Mouse (Mus musculus) 3T3-L1 (cell line): ENCODE measurements around the gene Gm17606.

ENCODE experiments used
- DNase-seq: peaks from one replicate; pipeline ENCODE4 v3.0.0-alpha.2; 2015; ENCODE audit warnings: low read depth, low spot score

Gene Gm17606

DNA sequence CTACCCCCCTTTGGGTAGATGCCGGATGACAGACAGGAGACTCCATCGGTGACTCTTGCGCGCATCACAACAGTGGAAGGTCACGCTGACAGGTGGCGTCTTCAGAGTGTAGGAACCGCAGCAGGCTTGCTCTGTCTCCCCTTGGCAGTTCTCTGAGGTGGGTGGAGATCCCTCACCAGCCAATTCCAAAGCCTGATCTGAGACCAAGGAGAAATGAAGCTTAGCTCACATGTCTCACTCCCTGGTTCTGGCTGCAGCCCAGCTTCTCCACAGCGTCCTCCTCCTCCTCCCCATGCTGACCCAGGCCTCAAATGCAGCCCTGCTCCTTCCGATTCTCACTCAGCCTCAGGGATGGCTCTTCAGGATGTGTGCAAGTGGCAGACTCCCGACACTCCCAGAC, 15.8 kb upstream of the Gm17606 start:
- no peak for DNase-seq

DNA sequence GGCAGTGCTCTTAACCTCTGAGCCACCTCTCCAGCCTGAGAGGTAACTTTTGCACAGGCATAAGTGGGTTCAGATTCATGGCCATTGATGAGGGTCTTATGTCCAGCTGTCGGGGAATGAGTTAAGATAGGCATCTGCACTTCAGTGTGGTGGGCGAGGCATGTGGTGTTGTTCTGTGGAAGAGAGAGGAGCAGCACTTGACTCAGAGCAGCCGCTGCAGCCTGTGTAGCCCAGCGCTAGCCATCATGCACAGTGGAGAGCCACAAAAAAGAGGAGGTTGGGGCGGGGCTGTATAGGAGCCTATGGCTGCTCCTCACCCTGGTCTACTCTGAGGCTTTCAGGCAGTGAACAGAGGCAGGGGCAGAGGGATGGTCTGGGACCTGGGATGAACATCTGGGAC, 12.6 kb upstream of the Gm17606 start:
- DNase-seq, result no peak

DNA sequence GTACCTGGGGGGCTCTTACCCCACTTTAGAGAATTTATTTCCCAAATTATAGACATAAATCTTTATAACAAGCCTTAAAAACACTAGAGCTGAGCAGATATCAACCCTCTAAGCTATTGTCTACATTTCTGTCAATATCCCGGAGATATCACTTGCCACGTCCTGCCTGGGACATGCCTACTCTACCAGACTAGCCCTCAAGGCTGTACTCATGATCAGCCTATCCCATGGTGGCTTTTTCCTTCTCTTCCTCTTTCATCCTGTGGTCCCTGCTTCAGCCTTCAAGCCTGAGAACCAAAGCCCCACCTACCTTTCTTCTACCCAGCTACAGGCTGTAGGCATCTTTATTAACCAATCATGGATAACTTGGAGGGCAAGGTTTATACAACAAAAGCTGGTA, 11.0 kb upstream of the Gm17606 start:
- no peak for DNase-seq

DNA sequence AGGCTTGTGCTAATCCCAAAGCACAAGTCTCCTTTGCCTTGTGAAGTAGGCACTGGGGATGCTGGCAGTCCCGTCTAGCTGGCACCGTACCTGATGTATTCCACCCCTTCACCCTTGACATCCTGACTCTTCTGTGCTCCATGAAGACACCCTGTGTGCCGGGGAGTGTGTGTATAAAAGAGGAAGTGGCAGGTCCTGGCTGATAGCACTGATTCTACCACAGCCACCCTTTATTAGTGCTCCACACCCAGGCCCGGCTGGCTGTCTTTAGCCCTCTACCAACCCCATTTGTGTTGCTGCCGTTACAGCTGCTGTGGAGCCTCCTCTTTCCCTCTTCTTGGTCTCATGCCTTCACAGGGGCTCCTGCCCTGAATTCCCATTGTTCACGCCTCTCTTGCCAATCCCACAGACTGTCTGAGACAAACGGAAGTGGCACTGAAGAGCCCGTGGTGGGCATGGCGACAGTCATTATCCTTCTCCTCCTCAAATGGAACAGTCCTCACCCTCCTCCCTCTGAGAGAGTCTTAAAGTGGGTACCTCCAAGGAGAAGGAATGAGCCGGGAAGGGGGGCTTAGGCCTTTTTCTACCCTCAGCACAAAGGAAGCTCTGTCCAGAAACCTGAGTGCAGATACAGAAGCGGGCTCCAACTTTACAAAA, 10.0 kb upstream of the Gm17606 start:
- DNase-seq, result no peak

DNA sequence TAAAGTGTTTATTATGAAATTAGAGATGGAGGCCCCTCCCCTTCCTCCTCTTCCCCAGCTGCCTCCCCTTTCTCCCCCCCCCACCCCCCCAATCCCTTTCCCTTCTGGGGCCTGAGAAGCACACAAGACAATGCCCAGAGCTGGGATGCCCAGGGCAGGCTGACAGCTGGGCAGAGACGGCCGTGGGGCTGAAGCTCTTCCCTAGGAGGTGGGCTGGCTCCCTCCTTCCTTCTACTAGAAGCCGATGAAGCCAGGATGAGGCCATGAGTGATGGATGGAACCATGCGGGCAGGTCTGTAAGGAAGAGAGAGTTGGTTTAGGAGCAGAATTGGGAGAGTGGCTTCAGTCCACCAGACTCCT, 9.5 kb upstream of the Gm17606 start:
- DNase-seq, result no peak

DNA sequence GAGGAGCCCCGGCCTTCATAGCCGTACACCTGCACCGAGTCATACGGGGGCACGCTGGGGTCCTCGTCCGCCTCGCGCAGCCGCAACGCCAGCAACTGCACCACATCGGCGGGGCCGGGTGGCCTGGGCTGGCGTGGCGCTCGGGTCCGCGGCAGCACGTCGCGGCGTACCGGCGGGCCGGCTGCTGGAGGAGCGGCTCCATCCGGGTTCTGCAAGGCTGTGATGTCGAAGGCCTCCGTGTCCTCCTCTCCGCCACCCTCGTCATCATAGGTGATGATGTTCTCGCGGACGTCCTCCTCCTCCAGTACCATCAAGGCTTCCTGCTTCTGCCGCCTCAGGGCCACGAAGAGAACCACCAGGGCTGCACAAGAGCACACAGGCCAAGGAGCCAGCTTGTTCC, 8.5 kb upstream of the Gm17606 start:
- DNase-seq, result no peak

DNA sequence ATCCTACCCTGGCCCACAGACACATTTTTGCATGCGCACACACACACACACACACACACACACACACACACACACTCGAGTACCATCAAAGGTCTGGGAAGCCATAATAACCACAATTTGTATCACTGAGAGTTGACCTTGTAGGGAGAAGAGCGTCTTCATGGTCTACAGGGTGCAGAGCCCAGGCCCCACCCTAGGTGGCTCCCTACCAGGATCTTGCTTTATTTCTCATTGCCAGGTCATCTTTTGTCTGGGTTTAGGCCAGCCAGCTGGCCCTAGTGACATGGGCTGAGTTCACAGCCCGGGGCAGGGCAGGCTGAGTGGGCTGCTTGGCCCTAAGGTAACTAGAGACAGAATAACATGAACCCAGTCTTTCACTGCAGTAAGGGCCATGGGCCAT, 6.6 kb upstream of the Gm17606 start:
- DNase-seq, result peak; percentile 45

DNA sequence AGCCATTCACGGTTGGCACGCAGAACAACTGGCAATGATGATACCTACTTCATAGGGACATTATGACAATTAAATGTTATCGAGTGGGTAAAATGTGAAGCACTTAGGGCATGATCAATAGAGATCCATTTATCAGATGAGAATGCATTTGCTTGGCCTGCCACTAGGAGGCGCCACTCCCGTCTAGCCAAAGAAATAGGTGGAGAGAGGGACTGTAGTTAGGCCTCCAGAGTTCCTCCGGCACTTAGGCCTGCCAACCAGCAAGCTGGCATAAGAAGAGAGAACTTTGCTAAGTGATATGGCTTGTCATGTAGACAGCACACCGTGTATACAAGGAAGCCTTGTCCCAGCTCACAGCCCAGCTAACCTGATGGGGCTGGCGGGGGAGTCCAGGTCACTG, 3.8 kb upstream of the Gm17606 start:
- peak; percentile 36 for DNase-seq

DNA sequence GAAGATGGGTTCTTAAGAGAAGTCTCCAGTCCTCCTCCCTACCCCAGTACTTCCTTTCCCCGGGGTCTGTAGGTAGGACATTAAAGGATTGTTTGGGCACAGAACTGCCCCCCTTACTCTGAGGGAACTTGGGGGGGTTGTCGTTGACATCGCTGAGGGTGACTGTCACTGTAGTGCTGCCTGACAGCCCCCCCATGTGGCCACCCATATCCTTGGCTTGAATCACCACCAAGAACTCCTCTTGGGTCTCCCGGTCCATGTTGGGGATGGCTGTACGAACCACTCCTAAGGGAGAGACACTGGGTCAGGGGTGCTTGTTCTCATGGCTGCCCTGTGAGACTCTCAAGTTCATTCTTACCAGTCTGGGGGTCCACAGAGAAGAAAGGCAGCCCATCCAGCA, 2.5 kb upstream of the Gm17606 start:
- no peak for DNase-seq

DNA sequence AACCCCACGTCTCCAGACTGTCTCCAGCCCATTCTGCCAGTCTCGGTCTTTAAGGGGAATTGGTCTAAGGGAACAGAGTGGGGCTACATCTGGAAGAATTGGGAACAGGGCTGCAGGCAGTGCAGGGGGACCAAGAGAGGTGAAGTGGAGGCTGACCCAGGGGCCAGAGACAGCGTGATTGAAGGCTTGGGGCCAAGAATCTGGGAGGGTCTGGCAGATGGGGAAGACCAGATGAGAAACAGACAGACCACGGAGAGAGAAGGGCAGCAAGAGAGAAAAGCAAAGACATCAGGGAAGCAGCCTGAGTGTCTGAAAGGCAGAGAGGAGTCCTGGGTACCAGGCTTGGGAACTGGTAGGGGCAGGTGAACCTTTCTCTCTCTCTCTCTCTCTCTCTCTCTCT, 631 bp upstream of the Gm17606 start:
- DNase-seq, result no peak

DNA sequence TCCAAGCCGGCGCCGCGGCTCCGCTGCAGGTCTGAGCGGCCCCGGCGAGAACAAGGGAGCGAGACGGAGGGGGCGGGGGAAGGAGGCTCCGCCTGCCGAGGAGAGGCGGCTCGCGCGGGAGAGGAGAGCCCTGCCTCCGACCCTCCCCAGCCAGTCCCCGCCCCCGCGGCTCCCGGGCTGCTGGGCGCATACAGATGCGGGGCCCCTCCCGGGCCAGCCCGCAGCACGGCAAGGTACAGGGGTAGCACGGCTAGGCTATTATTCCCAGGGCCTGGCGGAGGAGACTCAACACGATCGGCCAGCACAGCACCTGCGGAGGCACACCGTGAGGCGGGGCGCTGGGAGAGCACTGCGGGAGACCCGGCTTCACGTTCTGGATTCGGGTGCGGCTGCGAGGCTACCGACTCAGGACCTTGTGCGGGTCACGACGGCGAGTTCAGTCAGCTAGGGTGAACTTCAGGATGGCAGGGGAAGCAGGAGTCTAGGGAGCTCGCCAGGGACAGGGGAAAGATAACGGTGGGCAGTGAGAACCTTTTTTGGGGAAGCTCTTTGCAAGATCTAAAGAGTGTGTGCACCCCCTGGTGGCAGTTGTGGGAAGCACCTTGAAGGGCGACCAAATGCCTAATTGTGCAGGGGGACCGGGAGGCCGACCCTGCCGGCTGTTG, 685 bp downstream of the Gm17606 start, which contains the start of gene Cdh24:
TSS of gene Cdh24 (minus strand) at position 60 of the 665 bp plus-strand sequence.
- peak; percentile 81 for DNase-seq

DNA sequence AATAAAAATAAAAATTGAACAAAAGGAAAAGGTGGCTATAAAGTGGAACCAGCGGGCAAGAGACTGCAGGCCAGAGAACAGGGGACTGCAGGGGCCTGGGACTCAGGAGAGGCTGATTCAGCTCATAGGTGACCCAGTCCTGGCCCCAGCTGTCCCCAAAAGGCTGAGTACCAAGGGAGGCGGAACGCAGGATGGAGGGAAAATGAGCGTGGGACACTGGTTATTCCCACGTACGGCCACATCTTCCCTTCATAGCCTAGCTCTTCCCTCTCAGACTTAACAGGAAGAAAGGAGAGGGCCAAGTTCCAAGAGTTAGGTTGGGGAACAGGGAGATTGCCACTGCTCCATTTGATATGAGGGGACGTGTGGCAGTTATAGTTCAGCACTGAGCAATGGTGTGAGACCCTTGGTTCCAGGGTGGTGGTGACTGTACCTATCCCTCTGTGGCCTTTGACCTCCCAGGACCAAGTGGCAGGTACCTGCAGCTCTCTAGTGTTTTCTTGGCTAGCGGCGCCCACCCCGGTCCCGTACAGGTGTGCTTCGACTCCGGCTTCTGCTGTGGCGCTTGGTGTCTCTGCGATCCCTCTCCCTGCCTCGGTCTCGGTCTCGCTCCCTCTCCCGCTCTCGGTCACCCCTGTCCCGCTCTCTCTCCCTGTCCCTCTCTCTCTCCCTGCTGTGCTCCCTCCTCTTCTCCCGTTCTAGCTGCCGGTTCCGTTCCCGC, 1.6 kb downstream of the Gm17606 start:
- no peak for DNase-seq

DNA sequence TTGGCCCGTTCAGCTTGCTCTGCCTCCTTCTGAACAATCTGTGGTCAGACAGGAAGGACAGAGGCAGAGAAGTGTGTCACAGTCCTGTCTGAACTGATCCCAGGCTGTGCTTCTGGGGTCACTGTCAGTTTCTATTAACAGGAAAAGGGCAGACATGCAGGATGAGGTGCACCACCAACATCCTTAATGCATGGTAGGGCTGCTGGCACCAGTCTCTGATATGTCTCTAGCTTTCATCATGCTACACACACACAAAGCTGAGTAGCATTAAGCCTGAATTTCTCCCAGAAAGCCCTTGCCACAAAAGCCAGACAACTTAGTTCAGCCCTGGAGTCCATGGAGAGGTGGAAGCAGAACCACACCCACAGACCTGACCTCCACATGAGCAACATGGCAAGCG, 2.3 kb downstream of the Gm17606 start:
- DNase-seq, result peak; percentile 47

DNA sequence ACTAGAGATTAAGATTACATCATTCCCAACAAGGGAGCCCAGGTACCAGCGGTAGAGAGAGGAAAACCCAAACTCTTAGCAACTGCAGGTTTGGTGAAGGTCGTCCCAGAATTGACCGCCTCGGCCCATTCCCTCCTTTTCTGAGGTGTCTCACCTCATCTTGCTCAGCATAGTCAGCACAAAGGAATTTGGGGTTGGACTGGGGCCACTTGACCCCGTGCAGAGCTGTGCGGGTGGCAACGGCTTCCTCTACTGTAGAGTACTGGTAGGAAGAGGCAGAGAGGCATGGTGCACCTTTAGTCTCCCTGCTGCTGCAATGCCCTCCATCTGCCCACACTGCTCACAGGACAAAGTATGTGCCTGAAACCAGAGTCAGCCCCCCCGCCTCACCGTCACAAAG, 3.5 kb downstream of the Gm17606 start:
- no peak for DNase-seq

DNA sequence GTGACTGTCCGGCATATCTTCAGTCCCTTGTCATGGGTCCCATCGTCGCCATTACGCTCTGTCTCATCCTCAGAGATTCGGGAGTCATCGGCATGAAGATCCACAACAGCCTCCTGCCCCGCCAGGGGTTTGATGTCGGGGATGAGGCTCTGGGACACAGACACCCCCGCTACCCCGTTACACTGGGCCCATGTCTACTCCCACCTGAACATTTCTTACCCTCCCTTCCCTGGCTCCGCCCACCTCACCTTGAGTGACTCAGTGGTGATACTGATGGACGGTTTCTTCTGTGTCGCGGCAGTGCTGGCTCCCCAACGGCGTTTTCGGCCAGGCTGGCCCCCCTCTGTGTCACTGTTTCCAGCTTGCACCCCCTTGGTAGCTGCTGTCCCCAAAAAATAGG, 5.7 kb downstream of the Gm17606 start:
- DNase-seq, result no peak

DNA sequence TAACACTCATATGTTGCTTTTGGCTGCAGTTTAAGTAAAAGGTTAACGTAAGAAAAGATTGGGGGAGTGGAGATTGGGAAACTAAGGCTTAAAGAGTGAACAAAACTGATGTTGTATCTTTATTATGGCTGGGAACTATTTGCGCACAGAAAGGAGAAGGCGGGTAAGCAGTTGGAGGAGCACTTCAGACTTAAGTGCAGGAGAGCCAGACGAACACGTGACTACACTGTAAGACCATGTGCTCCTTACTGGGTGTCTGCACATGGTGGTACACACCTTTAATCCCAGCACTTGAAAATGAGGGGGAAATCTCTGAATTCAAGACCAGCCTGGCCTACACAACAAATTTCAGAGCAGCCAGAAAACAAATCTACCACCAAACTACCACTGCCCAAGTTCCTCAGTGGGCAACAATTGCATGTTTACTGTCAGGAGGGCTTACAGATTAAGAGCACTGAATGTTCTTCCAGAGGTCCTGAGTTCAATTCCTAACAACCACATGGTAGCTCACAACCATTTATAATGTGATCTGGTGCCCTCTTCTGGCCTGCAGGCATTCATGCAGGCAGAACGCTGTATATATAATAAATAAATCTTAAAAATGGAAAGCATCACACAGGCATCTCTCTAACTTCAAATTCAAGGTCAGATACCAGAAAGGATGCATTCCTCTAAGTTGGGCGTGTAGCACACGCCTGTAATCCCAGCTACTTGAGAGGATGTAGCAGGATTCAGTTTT, 6.3 kb downstream of the Gm17606 start:
- no peak for DNase-seq

DNA sequence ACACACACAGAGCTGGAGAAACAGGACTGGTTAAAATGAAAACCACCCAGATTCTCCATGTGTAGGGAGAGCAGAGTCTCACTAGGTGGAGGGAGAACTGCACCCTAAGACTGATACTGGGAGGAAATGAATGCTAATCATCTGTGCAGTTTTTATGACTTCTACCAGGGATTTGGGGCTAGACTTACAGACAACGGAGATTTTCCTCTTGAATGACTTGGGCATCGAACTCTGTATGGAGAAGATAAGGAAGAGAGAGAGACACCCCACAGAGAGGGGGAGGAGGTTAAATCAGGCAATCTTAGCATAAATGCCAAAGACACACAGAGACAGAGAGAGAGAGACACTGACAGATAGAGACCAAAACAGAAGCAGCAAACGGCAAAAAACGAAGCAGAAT, 7.1 kb downstream of the Gm17606 start:
- DNase-seq, result no peak

DNA sequence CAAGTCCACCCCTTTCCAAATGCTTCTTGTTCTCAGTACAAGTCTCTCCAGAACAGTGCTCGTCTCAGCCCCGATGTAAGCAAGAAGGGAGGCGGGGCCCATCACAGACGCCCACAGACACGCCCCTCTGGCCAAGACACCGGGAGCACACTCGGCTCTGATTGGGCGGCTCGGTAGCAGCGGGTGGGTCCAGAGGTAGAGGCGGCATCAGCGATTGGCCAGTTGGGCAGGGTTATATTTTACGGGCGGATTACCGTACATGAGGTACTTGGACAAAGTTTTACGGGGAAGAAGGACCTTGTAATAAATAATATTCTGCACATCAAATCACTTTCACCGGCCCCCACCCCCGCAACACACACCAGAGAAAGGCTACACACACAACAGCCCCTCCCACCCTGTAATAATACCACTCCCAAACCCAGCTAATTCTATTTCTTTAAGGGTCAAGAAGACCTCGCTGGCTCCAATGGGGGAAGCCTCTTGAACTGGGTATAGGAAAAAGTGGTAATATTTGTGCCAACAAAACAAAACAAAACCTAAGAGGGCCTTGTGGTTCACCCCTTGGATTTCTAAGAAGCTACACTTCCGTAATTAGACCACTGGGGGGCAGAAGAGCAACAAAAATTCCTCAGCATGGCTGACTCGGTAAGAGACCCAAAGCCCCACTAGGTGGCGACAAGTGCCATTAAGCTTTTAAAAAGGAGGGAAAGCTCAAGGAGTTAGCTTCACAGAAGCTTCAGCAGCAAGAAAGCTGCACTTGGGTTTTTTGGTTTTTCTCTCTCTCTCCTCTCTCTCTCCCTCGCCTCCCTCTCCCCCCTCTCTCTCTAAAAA, 10.1 kb downstream of the Gm17606 start:
- peak; percentile 93 for DNase-seq

DNA sequence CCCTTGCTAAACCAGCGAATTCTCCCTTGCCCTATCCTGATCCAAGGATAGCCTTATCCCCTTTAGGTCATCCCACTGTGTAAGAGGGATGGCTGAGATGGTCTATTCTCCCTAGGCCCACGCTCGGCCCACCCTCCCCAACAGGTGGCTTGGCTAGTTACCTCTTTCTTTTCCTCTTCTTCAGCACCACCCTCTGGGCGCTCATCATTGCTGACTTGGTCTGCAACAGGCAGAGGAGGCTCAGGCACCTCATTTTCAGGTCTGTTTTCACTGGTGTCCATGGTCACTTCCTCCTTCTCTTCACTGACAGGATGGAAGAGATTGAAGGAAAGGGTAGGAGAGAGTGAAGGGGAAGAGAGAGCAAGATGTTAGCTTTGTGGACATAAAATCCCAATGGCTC, 10.8 kb downstream of the Gm17606 start:
- no peak for DNase-seq

DNA sequence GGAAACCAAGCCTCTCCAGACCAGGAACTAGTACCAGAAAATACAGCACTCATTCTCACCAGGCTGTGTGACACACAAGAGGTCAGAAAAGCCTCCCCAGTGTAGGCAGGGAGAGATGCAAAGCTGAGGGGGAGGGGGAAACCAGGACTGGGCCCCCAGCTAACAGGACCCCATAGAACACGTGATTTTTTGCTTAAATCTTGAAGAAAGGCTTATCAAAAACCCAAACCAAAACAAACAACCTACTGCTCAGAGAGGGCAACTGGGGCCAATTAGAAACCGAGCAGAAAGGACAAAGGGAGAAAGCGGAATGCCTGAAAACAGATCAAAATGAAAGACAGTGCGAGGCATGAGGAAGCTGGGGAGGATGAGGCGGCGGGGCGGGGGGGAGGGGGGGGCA, 12.0 kb downstream of the Gm17606 start:
- DNase-seq, result no peak

DNA sequence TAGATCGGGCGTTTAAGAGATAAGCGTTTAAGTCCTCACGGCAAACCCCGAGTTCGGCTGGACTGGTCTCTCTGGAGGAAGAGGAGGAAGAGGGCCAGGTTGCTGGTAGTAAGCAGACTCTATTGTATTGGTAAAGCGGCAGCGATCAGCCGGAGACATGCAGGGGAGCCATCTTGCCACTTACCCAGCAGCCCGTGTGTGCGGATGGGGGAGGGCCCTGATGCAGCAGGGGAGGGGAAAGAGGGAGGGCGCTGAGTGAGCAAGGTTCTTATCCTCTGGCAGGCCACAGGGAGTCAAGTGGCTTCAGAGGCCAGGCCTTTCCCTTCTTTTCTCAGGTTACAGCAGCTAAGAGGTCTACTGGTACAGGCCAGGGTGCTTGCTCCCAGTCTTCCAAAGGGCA, 12.7 kb downstream of the Gm17606 start:
- peak; percentile 86 for DNase-seq
